Mouse (Mus musculus): ENCODE measurements at regions not wholly inside any gene's neighbourhood (a gene's known extent, or its start where the extent isn't known, plus 50 kb on each side); places are given as distances from the start of the nearest gene placed in this dataset.

- WGBS: 91% methylated on average over 8 of the region's 8 CpGs
- DNase-seq (ENCODE audit: low spot score): no peak
- Histone ChIP-seq H3K9me3 (no peaks in the 10 kb centered on the region), H3K4me3 (no peak overlapping the region), H3K27ac (no peak overlapping the region), H3K27me3 (ENCODE audit: insufficient read depth, poor library complexity, severe bottlenecking) (peaks cover 72% of the 10 kb centered on the region), H3K4me1 (replicated peaks) (peaks cover 22% of the 10 kb centered on the region), H3K36me3 (no peaks in the 10 kb centered on the region)
Measured at GRCm38 (mm10) chr2:160223366-160223765, 110.6 kb downstream of the Gm826 start.

GRCm38 (mm10) chr2:160221772-160222171 lies 112.2 kb downstream of the Gm826 start:
- no peak for DNase-seq (ENCODE audit: low spot score)
- Histone ChIP-seq H3K9me3 (no peaks in the 10 kb centered on the region), H3K4me3 (no peak overlapping the region), H3K36me3 (no peaks in the 10 kb centered on the region), H3K27ac (no peak overlapping the region), H3K27me3 (ENCODE audit: insufficient read depth, poor library complexity, severe bottlenecking) (peaks cover 75% of the 10 kb centered on the region), H3K4me1 (replicated peaks) (peaks cover 22% of the 10 kb centered on the region)
- 41% methylated on average over 11 of the region's 11 CpGs for WGBS

- Histone ChIP-seq H3K27me3 (ENCODE audit: insufficient read depth, poor library complexity, severe bottlenecking) (peaks cover 81% of the 10 kb centered on the region), H3K9me3 (no peaks in the 10 kb centered on the region)
Measured at GRCm38 (mm10) chr2:160220562-160221021, 113.4 kb downstream of the Gm826 start.

GRCm38 (mm10) chr2:160214032-160214812 lies 119.7 kb downstream of the Gm826 start:
- no peak for DNase-seq (ENCODE audit: low spot score)
- WGBS: 87% methylated on average over 10 of the region's 10 CpGs

More at GRCm38 (mm10) chr2:160220562-160221021, 113.4 kb downstream of the Gm826 start:
- Histone ChIP-seq H3K4me1 (replicated peaks) (peaks cover 22% of the 10 kb centered on the region), H3K4me3 (no peak overlapping the region), H3K36me3 (no peaks in the 10 kb centered on the region), H3K27ac (0 out of 2 replicates have a peak overlapping the region, but pooled peaks have one; percentile 12)
- peak; percentile 36 for DNase-seq (ENCODE audit: low spot score)
- 18% methylated on average over 7 of the region's 7 CpGs for WGBS

GRCm38 (mm10) chr2:160210507-160210906 lies 123.5 kb downstream of the Gm826 start:
- H3K36me3 ChIP-seq: no peaks in the 10 kb centered on the region

More at GRCm38 (mm10) chr2:160214032-160214812, 119.7 kb downstream of the Gm826 start:
- H3K4me3 ChIP-seq: no peak overlapping the region
- H3K4me1 ChIP-seq (replicated peaks): no peaks in the 10 kb centered on the region
- H3K36me3 ChIP-seq: no peaks in the 10 kb centered on the region
- H3K27me3 ChIP-seq (ENCODE audit: insufficient read depth, poor library complexity, severe bottlenecking): peaks cover 42% of the 10 kb centered on the region
- no peaks in the 10 kb centered on the region for H3K9me3 ChIP-seq
- no peak overlapping the region for H3K27ac ChIP-seq

GRCm38 (mm10) chr2:160209589-160210264 lies 124.2 kb downstream of the Gm826 start:
- DNase-seq (ENCODE audit: low spot score): no peak
- 92% methylated on average over 12 of the region's 12 CpGs for WGBS
- Histone ChIP-seq H3K9me3 (no peaks in the 10 kb centered on the region), H3K4me1 (replicated peaks) (no peaks in the 10 kb centered on the region), H3K4me3 (no peak overlapping the region), H3K36me3 (no peaks in the 10 kb centered on the region), H3K27me3 (ENCODE audit: insufficient read depth, poor library complexity, severe bottlenecking) (peaks cover 8% of the 10 kb centered on the region; the same call in 1 of the 2 replicates), H3K27ac (no peak overlapping the region)

More at GRCm38 (mm10) chr2:160210507-160210906, 123.5 kb downstream of the Gm826 start:
- H3K27ac ChIP-seq: no peak overlapping the region
- H3K9me3 ChIP-seq: no peaks in the 10 kb centered on the region
- peaks cover 13% of the 10 kb centered on the region; the same call in 1 of the 2 replicates for H3K27me3 ChIP-seq (ENCODE audit: insufficient read depth, poor library complexity, severe bottlenecking)
- no peaks in the 10 kb centered on the region for H3K4me1 ChIP-seq (replicated peaks)
- no peak overlapping the region for H3K4me3 ChIP-seq
- 74% methylated on average over 3 of the region's 3 CpGs for WGBS
- DNase-seq (ENCODE audit: low spot score): no peak

GRCm38 (mm10) chr2:160208295-160208694 lies 125.7 kb downstream of the Gm826 start:
- Histone ChIP-seq H3K9me3 (no peaks in the 10 kb centered on the region), H3K36me3 (no peaks in the 10 kb centered on the region), H3K4me1 (replicated peaks) (no peaks in the 10 kb centered on the region), H3K4me3 (no peak overlapping the region), H3K27ac (no peak overlapping the region), H3K27me3 (ENCODE audit: insufficient read depth, poor library complexity, severe bottlenecking) (peaks cover 4% of the 10 kb centered on the region; the same call in 1 of the 2 replicates)
- WGBS: 76% methylated on average over 3 of the region's 3 CpGs
- DNase-seq (ENCODE audit: low spot score): no peak

GRCm38 (mm10) chr2:160207226-160207625 lies 126.7 kb downstream of the Gm826 start:
- peaks cover 4% of the 10 kb centered on the region; the same call in 1 of the 2 replicates for H3K27me3 ChIP-seq (ENCODE audit: insufficient read depth, poor library complexity, severe bottlenecking)
- no peaks in the 10 kb centered on the region for H3K9me3 ChIP-seq
- no peak overlapping the region for H3K27ac ChIP-seq
- no peaks in the 10 kb centered on the region for H3K36me3 ChIP-seq
- WGBS: 84% methylated on average over 4 of the region's 4 CpGs
- H3K4me3 ChIP-seq: no peak overlapping the region
- no peak for DNase-seq (ENCODE audit: low spot score)
- no peaks in the 10 kb centered on the region for H3K4me1 ChIP-seq (replicated peaks)

- H3K36me3 ChIP-seq: no peaks in the 10 kb centered on the region
- WGBS: 69% methylated on average over 4 of the region's 4 CpGs
- H3K27ac ChIP-seq: no peak overlapping the region
- no peaks in the 10 kb centered on the region for H3K27me3 ChIP-seq (ENCODE audit: insufficient read depth, poor library complexity, severe bottlenecking)
- no peaks in the 10 kb centered on the region for H3K9me3 ChIP-seq
- no peaks in the 10 kb centered on the region for H3K4me1 ChIP-seq (replicated peaks)
- no peak overlapping the region for H3K4me3 ChIP-seq
- no peak for DNase-seq (ENCODE audit: low spot score)
Measured at GRCm38 (mm10) chr2:160192661-160193060, 141.3 kb downstream of the Gm826 start.

GRCm38 (mm10) chr2:160186106-160186505 lies 147.9 kb downstream of the Gm826 start:
- no peak overlapping the region for H3K27ac ChIP-seq
- no peaks in the 10 kb centered on the region for H3K4me1 ChIP-seq (replicated peaks)
- 82% methylated on average over 5 of the region's 5 CpGs for WGBS
- H3K4me3 ChIP-seq: no peak overlapping the region
- DNase-seq (ENCODE audit: low spot score): no peak
- no peaks in the 10 kb centered on the region for H3K9me3 ChIP-seq
- H3K36me3 ChIP-seq: no peaks in the 10 kb centered on the region
- no peaks in the 10 kb centered on the region for H3K27me3 ChIP-seq (ENCODE audit: insufficient read depth, poor library complexity, severe bottlenecking)

- Histone ChIP-seq H3K4me1 (replicated peaks) (no peaks in the 10 kb centered on the region), H3K4me3 (no peak overlapping the region), H3K9me3 (no peaks in the 10 kb centered on the region), H3K27me3 (ENCODE audit: insufficient read depth, poor library complexity, severe bottlenecking) (no peaks in the 10 kb centered on the region), H3K36me3 (no peaks in the 10 kb centered on the region), H3K27ac (no peak overlapping the region)
- no peak for DNase-seq (ENCODE audit: low spot score)
- WGBS: 73% methylated on average over 9 of the region's 9 CpGs
Measured at GRCm38 (mm10) chr2:160170975-160171515, 162.9 kb downstream of the Gm826 start.

GRCm38 (mm10) chr2:160158599-160159261 lies 175.2 kb downstream of the Gm826 start:
- 74% methylated on average over 13 of the region's 13 CpGs for WGBS

More at GRCm38 (mm10) chr2:160158599-160159261, 175.2 kb downstream of the Gm826 start:
- no peak overlapping the region for H3K4me3 ChIP-seq
- no peaks in the 10 kb centered on the region for H3K9me3 ChIP-seq
- peak overlapping the region; percentile 45 for H3K27ac ChIP-seq
- peaks cover 14% of the 10 kb centered on the region for H3K4me1 ChIP-seq (replicated peaks)
- H3K36me3 ChIP-seq: no peaks in the 10 kb centered on the region
- no peaks in the 10 kb centered on the region for H3K27me3 ChIP-seq (ENCODE audit: insufficient read depth, poor library complexity, severe bottlenecking)
- no peak for DNase-seq (ENCODE audit: low spot score)

Data from hindbrain, embryonic 10.5 days (tissue).